Mouse (Mus musculus) thymus, postnatal 25 days (tissue): Measurements from ENCODE around the gene Phlpp2.
"Not testable (repeated sequence)": the region's sequence is repeated elsewhere in the genome, so short reads cannot be mapped to it uniquely, and the experiment has no call there.

Source experiments
- DNase-seq: peaks from one replicate; pipeline ENCODE4 v3.0.0; 2022

The Phlpp2 gene

GRCm38 (mm10) chr8:109868003-109868679, at the start of gene Phlpp2:
Phlpp2 (plus strand) TSS chr8:109868542.
- peak; percentile 89 for DNase-seq

DNA sequence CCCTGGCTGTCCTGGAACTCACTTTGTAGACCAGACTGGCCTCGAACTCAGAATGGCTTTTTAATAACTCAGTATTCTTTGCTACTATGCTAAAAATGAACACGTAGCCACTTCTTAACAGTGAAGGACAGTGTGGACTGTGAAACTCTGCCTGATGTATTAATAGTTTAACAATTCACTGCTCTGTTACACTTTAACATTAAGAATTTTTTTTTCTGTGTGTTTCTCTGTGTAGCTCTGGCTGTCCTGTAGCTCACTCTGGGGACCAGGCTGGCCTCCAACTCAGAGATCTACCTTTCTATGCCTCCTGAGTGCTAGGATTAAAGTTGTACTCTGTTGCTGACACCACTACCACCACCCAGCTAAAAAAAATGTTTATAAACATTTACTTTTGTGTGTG, 44.8 kb upstream of the Phlpp2 start:
- DNase-seq = no peak

DNA sequence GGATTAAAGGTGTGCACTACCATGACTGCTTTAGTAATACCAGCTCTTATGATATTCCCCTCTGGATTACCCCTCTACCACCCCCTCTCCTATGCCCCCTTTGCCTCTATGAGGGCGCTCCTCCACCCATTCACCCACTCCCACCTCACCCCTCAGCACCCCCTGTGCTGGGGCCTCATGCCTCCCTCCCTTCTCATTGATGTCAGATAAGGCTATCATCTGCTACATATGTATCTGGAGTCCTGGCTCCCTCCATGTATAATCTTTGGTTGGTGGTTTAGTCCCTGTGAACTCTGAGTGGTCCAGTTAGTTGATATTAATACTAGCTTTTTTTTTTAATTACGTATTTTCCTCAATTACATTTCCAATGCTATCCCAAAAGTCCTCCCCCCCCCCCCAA, 28.5 kb upstream of the Phlpp2 start:
- no peak for DNase-seq

DNA sequence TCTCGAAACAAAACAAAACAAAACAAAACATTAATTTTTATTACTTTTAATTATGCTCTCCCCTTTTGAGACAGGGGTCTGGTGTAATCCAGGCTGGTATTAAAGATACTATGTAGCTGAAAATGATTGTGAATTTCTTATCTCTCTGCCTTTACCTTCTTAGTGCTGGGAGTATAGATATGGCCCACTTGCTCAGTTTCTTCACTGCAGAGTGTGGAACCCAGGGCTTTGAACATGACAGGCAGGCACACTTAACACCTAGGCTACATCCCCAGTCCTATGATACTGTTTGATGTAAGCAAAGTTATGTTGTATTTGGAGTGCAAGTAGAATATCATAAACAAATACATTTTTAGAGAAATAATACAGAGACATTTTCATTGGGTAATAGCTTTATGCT, 25.9 kb upstream of the Phlpp2 start:
- DNase-seq = no peak

DNA sequence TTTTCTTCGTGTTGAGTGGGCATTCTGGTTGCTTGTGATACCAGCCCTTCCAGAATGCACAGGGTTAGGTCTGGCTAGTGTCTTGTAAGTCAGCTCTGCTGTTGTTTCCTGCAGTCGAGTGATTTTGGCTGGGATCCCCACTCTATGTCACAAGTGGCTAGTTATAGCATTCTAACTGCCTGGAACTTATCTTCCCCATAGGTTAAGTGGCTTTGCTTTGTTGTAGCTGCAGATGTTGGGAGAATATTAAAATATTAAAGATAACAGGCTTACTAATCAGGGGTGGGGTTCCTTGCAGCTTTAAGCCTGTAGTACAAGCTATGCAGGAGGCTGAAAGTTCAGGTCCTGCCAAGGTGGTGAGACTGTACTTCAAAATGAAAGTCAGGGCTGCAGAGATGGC, 20.5 kb upstream of the Phlpp2 start:
- no peak for DNase-seq

DNA sequence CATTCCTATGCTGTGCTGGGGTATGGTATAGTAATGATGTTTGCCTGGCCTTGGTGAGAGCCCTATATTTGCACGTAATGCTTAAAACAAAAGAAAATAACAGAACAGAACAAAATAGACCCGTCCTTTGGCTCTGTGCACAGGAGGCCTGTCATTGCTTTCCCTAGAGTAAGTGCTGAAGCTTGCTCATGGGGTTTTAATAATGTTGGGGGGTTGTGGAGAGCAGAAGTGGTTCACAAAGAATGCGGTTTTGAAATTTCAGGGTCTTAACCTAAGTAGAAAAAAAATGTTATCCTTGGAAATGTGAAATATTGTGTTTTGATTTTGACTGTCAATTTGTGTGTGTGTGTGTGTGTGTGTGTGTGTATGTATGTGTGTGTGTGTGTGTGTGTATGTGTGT, 19.4 kb upstream of the Phlpp2 start:
- DNase-seq = no peak

GRCm38 (mm10) chr8:109853423-109853822, 14.9 kb upstream of the Phlpp2 start:
- DNase-seq = peak; percentile 53

GRCm38 (mm10) chr8:109854522-109854921, 13.8 kb upstream of the Phlpp2 start:
- DNase-seq = no peak

DNA sequence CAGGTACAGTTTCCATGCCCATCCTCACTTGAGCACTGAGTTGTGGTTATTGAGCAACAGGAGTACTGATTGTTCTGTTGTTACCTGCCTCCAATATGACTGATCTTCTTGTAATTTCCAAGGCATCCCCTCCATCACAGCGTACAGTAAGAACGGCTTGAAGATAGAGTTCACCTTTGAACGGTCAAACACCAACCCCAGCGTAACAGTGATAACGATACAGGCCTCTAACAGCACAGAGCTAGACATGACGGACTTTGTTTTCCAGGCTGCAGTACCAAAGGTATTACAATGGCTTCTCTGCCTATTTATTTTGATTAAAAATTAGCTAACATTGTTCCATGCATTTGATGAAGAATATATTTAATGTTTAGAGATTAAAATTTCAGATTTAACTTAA, 12.9 kb upstream of the Phlpp2 start:
- DNase-seq = no peak

DNA sequence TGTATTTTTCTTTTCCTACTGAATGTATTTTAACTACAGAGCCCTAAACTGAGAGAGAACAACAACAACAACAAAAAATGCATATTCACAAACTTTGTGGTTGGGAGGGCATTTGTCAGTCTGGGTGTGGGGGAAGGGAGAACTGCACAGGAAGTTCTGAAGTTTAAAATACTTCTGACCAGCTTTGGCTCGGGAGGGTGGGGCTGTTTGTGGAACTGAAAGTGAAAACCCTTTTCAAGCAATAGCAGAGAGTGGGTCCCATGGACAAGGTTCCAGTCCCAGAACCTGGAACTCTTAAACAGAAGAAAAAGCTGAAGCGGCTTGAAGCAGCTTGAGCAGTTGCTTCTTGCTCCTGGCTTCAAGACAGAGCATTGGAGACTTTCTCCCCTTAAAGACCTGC, 4.9 kb upstream of the Phlpp2 start:
- DNase-seq = peak; percentile 8

DNA sequence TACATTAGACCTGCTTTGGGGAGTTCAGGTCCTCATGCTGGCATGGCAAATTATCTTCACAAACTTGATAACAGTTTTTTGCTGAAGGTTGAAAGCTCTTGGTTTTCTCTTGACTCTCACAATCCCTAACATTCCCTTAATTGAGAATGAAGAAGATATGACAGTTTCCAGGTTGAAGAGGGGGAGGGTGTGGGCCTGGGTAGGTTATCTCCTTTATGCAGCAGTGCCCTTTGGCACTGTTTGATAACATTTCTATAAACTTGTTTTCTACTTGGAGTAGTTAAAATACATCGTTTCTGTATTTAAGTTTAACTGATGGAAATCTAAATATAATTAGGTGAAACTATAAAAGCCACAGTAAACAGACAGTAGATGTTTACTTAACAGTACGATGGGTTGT, 3.5 kb upstream of the Phlpp2 start:
- DNase-seq = no peak

DNA sequence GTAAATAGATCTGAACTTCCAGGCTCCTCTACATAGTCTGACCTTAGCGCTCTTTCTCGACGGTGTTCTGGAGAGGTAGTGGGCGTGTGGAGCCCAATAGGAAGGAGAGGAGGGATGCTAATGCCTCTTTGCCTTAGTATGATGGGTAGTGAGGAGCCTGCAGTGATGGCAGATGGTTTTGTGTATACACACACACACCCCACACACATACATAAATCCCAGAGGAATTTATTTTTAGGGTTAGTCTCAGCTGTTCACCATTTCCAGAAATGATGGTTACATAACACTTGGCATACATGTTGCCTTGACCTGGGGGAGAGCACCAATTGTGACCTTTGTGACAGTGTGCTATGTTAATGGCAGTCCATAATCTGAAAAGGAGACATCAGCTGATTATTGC, 2.8 kb upstream of the Phlpp2 start:
- no peak for DNase-seq

GRCm38 (mm10) chr8:109866690-109867089, 1.7 kb upstream of the Phlpp2 start:
- DNase-seq = no peak

DNA sequence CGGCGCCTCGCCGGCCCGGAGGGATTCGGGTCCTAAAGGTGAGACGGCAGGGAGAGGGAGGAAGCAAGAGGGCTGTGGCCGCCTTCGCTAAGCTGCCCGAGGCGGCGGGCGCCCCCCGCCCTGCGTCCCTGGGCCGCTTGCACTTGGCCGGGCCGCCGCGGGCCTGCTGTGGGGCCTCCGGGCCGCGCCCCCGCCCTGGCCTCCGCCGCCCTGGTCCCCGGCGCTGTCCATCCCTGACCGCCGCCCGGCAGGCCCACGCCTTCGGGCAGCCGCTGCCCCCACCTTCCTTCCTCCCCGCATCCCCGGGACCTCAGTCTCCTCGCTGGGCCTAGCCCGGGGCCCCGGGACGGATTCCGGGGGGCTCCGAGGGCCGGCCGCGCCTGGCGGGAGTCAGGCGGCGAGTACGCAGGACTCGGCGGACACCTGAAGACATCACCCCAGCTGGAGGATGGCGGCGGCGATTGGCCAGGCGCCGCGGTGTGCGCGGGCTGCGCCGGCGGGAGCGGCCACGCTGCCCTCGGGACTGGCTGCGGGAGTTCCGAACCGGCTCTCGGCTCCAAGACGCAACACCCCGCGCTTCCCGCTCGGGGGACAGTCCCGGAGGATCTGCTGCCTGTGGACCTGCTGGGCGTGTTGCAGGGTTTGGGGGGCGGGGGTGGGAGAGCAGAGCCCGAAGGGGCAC, 479 bp downstream of the Phlpp2 start:
- peak; percentile 38 for DNase-seq

DNA sequence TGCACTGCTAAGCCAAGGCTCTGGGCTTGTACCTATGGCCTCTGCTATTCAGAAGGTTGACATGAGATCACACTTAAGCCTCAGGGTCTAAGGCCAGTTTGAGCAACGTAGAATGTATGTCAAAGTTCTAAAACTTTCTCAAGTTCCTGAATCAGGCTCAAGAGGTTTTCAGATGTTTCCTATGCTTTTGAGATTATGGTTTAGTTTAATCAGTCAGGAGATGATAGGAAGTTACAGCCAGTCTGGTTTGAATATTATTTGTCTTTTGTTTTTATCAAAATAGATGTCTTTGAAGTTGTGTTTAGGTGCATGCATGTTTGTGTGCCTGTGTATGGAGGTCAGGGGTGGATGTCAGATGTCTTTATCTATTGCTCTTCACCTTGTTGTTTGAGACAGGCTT, 2.7 kb downstream of the Phlpp2 start:
- no peak for DNase-seq

DNA sequence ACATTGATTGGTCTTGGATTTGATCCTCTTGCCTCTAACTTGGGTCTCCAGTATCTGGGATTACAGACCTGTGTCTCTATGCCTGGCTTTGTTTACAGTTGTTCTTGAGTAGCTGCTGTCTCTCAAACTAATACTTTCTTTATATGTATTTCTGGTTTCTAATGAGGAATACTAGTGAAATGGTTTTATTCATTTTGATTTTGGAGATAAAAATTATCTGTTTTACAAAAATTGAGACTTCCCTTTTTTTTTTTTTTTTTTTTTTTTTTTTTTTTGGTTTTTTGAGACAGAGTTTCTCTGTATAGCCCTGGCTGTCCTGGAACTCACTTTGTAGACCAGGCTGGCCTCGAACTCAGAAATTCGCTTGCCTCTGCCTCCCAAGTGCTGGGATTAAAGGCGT, 5.5 kb downstream of the Phlpp2 start:
- DNase-seq = not testable (repeated sequence)

DNA sequence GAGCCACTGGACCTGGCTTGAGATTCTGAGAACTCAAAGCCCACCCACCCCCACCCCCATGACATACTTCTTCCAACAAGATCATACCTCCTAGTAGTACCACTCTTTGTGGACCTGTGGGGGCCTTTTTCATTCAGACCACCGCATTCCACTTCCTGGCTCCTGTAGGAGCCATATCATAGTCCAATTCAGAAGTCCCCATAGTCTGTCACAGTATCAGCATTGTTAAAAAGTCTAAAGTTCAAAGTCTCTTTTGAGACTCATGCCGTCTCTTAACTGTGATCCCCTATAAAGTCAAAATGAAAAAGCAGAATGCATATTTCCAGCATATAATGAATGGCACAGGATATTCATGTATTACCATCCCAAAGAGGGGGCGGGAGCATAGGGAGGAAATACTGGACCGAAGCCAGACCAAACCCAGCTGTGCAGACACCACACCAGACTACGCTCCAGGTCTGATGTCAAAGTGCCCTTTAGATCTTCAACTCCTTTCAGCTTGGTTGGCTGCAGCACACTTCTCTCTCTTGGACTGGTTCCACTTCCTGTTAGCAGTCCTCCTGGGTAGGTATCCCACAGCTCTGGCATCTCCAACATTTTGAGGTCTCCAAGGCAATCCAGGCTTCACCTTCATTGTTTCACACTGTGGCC, 11.8 kb downstream of the Phlpp2 start:
- DNase-seq = no peak

DNA sequence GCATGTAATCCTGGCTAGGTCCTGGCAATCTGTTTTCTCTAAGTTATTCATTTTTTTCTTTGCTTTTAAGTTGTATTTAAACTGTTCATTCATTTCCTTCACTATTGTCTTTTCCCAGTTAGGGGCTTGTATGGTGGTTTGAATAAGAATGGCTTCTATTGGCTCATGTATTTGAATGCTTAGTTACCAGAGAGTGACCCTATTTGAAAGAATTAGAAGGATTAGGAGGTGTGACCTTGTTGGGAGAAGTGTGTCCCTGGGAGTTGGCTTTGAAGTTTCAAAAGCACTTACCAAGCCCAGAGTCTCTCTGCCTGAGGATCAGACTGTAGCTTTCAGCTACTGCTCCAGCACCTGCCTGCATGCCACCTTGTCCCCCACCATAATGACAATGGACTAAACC, 17.0 kb downstream of the Phlpp2 start:
- DNase-seq = no peak

- DNase-seq = no peak
Observed at GRCm38 (mm10) chr8:109889211-109889610, 20.9 kb downstream of the Phlpp2 start.

DNA sequence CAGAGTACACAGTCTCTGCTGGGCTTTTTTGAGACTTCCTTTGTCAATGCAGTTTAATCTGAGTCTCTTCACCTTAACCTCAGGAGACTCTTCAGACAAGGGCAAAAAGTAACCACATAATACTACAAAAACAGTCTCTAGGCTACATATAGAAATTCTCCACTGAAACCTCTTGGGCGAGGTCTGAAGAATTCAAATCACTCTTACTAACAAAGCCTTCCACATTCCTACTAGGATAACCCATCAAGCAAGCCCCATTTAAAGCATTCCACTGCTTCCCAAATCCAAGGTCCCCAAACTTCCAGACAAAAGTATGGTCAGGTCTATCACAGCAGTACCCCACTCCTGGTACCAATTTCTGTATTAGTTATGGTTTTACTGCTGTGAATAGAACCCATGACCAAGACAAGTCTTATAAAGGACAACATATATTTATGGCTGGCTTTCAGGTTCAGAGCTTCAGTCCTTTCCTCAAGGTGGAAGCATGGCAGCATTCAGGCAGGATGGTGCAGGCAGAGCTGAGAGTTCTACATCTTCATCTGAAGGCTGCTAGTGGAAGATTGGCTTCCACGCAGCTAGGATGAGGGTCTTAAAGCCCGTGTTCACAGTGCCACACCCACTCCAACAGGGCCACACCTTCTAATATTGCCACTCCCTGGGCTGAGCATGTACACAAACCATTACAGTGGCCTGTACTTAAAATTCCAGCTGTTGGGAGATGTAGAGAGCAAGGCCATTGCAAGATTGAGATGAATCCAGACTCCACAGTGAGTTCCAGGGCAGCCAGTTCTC, 22.6 kb downstream of the Phlpp2 start:
- no peak for DNase-seq

DNA sequence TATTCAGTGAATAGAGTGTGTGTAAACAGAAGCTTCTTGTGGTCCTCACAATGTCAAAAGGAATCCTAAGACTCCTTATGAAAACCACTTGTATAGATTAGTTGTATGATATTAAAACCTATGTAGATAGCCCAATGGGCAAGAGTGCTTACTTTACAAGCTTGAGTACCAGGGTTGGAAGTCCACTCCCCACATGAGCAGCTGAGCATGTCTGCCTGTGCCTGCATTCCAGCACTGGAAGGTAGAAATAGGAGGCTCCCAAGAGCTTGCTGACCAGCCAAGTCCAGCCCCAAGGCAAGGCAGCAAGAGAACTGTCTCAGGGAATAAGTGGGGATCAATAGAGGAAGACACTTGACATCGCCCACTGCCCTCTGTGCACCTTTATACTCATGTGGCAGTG, 26.3 kb downstream of the Phlpp2 start:
- DNase-seq = no peak

- DNase-seq = no peak
Observed at GRCm38 (mm10) chr8:109895355-109895754, 27.0 kb downstream of the Phlpp2 start.

DNA sequence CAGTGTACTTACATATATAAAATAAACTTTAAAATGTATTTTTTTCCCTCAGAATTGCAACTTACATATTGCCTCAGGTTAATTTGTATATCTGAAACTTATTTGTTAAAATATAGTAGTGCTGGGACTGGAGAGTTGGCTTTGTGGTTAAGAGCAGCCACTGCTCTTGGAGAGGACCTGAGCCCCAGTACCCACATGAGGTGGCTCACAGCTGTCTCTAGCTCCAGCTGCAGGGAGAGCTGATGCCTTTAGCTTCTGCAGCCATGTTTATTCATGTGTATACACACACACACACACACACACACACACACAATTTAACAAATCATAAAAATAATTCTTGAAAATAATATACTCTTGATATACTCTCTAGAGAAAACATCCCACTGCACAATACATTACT, 34.0 kb downstream of the Phlpp2 start:
- DNase-seq = no peak
